Mouse (Mus musculus) spleen, adult 18-20 months (tissue): Measurements from ENCODE around the gene Psmd8.
A peak's percentile ranks its signal among the peaks of the same experiment; 100 is the strongest.
"Not testable (repeated sequence)": the region's sequence is repeated elsewhere in the genome, so short reads cannot be mapped to it uniquely, and the experiment has no call there.

ENCODE experiments used
- DNase-seq, 2 experiments: peaks; one replicate each; pipeline ENCODE4 v3.0.0; 2022; ENCODE audit warnings: mixed read lengths in 2 of 2

Psmd8 gene

DNA sequence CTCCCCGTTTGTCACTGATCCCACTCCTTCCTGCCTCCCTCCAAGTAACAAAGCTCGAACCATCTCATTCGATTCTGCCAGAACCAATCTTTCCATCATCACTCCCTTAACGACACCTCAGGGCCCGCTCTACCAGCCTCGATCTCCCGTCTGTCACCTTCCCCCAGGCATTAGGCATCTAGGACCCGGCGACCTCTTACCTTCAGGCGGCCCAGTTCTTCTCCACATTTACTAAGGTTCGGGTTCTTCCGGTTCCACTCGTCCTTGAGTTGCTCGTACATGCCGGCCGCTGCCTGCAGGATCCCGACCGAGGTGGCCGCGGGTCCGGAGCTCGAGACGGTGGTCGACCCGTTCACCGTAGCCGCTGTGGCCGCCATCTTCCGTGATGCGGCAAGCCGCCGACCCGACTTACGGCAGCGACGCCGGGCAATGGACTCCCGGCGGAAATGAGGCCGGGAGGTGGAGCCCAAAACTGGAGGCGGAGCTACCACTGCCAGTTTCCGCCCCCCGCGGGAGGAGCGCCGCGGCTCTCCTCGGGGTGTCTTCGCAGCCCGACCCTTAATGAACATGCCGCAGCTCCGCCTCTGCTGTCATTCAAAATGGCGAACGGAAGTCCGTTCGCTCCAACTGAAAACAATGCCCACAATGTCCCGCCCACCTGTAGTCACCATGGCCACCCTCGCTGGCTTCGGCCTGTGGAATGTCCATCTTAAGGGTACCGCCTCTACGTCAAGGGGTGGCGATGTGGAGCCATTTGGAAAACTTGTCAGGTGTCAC is at the start of gene Psmd8:
Gene Psmd8 (minus strand): TSS at position 625 of the 777 bp plus-strand sequence.
- peak; percentile 95 to 96 for DNase-seq

DNA sequence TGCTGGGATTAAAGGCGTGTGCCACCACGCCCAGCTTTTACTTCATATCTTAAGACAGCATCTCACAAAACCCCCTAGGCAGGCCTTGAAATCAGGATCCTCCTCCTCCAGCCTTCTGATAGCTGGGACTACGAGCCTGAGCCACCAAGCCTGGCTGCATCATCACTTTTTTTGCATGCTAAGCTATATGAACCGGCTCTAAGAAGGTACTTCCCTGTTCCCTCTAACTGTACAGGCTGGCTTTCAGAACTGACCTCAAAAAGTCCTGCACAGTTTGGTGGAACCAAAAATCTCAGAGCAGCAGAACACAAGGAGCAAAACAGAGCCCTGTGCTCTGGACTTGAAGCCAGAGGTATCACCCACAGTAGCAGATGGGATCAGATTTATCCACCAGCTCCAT is 47.7 kb upstream of the Psmd8 start:
- DNase-seq = no peak

DNA sequence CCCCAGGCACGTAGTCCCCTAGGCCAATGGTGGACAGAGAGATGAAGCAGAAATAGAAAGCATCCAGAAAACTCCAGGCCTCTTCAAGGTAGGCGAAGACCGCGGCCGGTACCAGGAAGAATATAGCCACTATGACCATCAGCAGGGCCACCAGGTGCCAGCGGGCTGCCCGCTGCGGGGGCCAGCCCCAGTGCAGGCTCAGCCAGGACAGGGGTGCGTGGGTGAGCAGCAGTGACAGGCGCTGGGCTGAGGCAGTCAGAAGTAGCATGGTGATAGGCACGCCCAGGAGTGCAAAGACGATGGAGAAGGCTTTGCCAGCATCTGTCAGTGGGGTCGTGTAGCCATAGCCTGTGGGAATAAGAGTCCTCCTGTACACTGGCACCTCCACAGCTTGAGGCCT is 45.0 kb upstream of the Psmd8 start:
- no peak for DNase-seq

DNA sequence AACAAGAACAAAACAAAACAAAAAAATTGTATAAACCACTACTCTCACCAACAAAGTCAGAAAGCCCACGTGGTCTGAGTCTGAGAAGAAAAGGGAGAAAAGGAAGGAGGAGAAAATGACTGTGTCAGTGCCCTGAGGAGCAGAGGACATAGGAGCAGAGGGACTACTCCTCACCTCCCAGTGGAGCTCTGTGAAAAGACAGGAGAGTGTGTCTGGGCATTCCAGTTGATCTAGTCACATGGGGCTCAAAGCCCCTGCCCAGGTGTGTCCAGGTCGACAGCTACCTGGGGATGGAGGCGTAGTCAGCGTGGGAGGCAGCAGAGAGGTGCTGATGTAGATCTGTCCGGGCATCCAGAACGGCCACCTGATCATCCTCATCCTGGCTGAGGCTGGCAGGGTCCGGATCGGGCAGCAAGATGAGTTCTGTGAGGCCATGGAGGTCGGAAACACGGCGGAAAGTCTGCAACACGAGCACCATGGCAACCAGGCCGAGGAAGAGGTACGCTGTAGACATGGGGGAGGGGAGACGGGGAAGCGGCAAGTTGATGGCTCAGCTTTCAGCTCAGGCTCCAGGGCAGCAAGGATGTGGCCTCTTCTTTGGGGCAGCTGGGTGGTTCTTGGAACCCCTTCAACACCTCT is 44.4 kb upstream of the Psmd8 start:
- no peak for DNase-seq

DNA sequence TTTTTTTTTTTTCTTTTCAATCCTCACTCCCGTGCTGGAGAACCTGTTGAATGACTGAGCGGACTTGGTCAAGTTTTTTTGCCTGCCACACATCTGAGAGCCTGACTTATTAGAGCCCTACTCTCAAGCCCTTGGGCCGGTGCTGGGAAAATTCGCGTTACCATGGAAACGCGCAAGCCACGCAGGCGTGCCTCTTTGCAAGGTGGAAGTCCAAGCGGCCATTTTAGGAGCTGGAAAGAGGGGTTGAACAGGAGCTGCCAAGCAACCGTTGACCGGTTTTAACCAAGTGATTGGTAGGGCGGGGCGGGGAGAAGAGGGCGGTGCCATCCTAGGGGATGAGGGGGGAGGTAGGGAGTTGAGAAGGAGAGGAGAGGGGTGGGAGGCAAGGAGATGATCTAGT is 34.3 kb upstream of the Psmd8 start:
- no peak for DNase-seq

DNA sequence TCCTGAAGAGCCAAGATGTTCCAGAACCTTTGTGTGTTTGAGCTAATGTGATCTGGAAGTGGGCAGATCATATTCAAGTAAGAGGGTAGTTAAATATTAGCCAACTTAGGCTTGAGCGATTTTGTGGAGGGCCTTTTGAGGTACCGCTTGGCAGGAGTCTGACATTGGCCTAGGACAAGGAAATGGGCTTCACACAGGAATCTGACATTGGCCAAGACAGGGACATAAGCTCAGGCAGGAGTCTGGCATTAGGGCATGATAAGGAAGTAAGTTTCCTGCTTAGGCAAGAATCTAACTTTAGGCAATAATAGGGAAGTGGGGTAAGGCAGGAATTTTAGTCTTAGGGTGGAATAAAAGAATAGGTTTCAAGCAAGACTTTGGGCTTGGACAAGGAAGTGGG is 33.7 kb upstream of the Psmd8 start:
- DNase-seq = no peak

DNA sequence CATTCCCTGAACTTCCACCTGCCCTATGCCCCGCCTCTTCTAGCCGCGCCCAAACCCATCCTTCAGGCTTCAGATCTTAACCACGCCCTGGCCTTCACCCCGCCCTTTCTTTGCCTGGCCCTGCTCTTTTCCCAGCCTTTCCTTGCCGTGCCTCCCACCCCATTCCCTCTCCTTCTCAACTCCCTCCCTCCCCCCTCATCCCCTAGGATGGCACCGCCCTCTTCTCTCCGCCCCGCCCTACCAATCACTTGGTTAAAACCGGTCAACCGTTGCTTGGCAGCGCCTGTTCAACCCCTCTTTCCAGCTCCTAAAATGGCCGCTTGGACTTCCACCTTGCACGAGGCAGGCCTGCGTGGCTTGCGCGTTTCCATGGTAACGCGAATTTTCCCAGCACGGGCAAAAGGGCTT is 33.2 kb upstream of the Psmd8 start, which contains the start of gene Catsperg1:
Gene Catsperg1 (minus strand): TSS at position 361 of the 408 bp plus-strand sequence.
- DNase-seq = no peak

DNA sequence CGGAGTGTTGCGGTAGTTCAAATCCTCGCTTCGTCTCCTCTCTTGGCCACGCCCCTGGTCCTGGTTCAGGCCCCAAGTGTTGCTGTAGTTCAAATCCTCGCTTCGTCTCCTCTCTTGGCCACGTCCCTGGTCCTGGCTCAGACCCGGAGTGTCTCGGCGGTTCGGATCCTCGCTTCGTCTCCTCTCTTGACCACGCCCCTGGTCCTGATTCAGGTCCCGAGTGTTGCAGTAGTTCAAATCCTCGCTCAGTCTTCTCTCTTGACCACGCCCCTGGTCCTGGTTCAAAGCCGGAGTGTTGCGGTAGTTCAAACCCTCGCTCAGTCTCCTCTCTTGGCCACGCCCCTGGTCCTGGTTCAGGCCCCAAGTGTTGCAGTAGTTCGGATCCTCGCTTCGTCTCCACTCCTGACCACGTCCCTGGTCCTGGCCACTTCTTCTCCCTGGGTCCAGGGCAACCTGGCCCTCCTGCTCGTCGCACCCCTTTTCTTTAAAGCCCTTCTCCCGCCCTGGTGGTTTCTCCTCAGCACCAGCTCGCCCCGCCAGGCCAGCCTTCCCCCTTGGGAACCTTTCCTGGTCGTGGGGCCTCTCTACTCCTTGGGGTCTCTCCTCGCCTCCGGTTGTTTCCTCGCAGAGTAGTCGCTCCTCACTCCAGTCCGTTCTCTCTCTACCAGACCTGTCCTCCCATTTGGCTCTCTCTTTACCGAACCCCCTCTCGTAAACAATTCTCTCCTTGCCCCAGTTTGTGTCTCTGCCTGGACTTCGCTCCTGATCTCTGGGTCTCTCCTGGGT is 32.5 kb upstream of the Psmd8 start:
- not testable (repeated sequence) for DNase-seq

DNA sequence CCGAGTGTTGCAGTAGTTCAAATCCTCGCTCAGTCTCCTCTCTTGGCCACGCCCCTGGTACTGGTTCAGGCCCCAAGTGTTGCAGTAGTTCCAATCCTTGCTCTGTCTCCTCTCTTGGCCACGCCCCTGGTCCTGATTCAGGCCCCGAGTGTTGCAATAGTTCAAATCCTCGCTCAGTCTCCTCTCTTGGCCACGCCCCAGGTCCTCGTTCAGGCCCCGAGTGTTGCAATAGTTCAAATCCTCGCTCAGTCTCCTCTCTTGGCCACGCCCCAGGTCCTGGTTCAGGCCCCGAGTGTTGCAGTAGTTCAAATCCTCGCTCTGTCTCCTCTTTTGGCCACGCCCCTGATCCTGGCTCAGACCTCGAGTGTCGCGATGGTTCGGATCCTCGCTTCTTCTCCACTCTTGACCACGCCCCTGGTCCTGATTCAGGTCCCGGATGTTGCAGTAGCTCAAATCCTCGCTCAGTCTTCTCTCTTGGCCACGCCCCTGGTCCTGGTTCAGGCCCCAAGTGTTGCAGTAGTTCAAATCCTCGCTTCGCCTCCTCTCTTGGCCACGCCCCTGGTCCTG is 31.8 kb upstream of the Psmd8 start:
- DNase-seq = peak in 1 of 2 experiments; percentile 16

DNA sequence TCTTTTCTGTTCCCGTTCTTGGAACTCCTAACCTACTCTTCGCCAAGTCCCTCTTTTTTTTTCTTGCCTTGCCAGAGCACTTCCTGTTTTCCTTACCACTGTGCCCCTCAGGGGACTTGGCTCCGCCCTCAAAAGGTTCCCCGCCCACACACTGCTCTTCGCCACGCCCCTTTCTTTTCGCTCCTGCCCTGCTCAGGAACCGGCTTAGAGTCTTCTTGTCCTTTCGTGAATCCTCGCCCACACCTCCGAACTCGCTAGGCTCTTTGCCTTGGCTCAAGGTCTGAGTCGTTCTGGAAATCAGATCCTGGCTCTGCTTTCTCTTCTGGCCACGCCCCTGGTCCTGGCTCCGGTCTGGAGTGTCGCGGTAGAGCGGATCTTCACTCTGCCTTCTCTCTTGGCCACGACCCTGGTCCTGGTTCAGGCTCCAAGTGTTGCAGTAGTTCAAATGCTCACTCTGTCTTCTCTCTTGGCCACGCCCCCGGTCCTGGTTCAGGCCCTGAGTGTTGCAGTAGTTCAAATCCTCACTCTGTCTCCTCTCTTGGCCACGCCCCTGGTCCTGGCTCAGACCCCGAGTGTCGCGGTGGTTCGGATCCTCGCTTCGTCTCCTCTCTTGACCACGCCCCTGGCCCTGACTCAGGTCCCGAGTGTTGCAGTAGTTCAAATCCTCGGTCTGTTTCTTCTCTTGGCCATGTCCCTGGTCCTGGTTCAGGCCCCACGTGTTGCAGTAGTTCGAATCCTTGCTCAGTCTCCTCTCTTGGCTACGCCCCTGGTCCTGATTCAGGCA is 31.1 kb upstream of the Psmd8 start:
- DNase-seq = peak; percentile 88 to 90

DNA sequence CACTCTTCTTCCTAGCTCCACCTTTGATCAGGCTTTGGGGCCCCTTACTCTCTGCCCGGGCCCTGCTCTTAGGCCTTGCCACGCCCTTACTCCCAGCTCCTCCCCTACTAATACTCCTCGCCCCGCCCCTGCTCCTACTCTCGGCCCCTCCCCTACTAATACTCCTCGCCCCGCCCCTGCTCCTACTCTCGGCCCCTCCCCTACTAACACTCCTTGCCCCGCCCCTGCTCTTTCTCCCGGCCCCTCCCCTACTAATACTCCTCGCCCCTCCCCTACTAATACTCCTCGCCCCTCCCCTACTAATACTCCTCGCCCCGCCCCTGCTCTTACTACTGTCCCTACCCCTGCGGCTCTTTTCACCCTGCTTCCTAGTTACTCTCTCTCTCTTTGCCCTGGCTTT is 30.5 kb upstream of the Psmd8 start:
- peak; percentile 51 to 57 for DNase-seq

DNA sequence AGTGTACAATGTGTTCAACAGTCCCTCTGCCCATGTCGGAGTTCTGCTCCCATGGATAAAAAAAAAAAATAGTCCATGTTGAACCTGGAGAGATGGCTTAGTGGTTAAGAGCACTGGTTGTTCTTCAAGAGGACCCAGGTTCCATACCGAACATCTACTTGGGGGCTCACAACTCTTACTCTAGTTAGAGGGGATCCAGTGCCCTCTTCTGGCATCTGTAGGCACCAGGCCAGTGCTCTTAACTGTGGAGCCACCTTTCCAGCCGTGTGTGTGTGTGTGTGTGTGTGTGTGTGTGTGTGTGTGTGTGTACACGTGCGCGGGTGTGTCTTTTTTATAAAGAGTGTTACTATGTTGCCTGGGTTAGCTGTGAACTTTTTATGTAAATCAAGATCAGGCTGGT is 22.1 kb upstream of the Psmd8 start:
- no peak for DNase-seq

DNA sequence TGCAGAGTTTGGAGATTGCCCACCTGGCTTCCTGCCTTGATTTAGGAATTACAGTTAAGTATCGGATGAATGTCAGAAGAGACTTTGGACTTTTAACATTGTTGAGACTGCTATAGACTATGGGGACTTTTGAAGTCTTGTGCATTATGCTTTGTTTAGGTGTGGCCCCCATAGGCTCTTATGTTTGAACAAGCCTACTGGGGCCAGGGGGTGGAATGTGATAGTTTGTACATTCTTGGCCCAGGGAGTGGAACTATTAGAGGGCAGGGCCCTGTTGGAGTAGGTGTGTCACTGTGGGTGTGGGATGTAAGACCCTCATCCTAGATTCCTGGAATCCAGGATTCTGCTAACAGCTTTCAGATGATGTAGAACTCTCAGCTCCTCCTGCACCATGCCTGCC is 13.7 kb upstream of the Psmd8 start:
- DNase-seq = not testable (repeated sequence)

DNA sequence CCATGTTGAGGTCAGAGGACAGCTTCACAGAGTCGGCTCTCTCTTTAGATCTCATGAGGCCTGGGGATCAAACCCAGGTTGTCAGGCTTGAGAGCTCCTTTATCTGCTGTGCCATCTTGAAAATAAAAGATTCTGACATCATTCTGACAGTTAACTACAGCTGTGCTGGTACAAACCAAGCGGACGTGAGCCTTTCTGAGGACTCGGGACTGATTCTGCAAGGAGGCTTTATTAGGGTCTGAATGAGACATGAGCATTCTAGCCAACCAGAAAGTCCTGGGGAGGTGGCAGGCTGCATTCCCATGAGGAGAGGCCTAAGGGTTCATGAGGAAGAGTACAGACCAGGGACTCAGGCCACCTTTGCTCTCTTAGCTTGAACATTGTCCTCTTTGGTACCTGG is 822 bp upstream of the Psmd8 start:
- DNase-seq = not testable (repeated sequence)

DNA sequence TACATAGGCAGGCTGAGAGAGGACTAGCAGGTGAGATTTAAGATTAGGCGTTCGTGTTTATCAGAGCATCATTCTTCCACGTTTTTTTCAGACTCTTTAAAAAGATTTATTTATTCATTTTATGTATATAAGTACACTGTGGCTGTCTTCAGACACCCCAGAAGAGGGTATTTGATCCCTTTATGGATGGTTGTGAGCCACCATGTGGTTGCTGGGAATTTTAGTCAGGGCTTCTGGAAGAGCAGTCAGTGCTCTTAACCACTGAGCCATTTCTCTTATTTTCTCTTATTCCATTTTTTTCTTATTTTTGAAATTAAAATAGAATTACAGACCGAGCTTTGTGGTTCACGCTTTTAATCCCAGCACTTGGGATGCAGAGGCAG is 344 bp upstream of the Psmd8 start:
- DNase-seq = no peak

DNA sequence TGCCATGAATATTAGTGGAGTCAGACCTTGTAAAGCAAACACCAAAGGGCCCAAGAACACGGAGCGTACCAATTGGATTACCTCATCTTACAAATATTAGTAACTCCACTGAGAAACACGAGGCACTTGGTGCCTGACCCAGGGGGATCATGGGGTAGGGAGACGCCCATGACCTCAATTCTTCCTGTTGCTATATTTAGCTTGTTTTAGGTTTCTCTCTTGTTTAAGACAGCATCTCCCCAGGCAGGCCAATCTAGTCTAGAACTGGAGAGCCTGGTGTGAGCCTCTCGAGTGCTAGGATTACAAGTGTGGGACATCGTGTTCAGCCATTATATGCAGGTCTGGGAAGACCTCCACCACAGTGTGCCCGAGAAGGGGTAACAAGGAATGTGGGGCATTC is 1.2 kb downstream of the Psmd8 start:
- DNase-seq = no peak

DNA sequence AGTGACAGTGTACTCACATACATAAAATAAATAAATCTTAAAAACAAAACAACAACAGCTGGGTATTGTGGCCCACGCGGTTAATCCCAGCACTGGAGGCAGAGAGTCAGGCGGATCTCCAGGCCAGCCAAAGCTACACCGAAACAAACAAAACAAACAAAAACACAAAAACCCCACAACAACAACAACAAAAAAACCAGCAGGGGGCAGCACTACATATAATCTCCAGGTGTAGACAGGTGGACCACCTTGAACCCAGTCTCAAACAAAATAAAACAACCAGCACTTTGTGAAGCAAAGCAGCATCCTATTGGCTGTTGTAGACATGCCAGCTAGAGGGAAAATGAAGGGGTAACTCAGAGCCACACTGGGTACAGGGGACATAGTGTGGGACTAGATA is 2.4 kb downstream of the Psmd8 start:
- no peak for DNase-seq

DNA sequence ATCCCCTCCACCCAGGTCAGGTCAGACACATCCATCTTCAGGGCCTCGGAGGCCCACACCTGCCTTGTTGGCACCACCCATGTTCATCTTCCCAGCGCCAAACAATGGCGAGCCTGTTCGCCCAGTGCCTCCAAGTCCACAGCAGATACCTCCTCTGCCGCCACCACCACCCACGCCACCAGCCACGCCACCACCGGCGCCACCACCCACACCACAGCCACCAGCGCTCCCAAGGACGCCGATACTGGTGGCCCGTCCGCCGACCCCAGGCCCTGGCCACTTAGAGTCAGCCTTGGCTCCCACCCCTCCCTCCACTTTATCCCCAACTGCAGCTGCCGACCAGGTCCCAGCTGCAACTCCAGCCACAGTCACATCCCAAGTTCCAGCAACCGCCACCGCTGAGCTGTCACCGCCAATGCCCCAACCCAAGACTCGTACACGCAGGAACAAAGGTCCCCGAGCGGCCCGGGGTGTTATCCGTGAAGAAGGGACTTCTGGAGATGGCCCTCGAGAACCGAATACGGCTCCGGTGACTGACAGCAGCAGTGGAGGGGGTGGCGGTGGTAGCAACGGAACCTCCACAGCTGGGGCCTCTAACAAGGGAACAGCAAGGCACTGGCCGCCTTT is 8.0 kb downstream of the Psmd8 start:
- no peak for DNase-seq

DNA sequence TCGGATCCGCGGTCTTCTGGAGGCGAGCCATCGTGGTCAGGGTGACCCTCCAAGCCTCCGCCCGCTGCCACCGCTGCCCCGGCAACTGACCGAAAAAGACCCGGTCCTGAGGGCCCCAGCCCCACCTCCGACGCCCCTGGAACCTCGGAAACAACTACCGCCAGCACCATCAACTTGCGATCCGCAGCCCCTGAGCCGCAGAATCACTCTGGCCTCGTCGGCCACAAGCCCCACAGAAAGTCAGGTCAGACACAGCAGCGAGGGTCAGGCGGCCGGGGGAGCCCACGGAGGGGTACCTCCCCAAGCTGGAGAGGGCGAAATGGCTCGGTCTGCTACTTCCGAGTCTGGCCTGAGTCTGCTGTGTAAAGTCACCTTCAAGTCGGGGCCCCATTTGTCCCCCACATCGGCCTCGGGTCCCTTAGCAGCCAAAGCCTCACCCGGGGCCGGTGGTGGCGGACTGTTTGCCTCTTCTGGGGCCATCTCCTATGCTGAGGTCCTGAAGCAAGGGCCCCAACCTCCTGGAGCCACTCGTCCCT is 8.9 kb downstream of the Psmd8 start:
- DNase-seq = no peak

DNA sequence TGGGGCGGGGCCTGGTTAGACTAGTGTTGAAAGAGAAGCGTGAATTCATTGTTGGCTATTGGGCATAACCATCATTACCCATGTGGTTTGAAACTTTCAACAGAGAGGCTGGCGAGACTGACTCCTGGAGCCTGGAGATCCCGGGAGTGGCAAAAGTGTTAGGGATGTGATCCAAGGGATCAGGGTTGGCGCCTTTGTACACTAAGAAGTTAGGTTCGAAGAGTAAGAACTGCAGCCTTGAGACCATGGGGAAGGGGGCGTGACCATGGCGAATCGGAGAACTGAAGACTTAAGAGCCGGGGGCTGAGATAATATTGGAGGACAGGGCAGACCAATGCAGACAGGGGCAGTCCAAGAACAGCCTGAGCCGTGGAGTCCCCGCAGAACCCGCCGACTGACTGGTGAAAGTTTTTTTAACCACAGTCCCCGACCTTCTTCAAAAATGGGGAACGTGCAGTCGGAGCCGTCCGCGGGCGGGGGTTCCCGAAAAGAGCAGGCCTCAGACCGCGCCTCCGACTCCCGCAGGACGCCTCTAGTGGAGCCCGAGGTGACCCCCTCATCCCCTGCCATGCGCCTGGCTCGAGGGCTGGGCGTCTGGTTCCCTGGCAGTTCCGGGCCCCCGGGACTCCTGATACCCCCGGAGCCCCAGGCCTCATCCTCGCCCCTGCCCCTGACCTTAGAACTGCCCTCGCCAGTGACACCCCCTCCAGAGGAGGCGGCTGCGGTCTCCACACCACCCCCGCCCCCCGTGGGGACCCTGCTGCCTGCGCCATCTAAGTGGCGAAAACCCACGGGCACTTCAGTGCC is 9.5 kb downstream of the Psmd8 start:
- peak in 1 of 2 experiments; percentile 38 for DNase-seq
